Mouse (Mus musculus) midbrain, embryonic 13.5 days (tissue): Measurements from ENCODE around the gene Grik2. TPM values are rescaled to one million over a fixed set of nuclear protein-coding genes. Genes with fewer than 3 reads are reported as not detected.
A peak's percentile ranks its signal among the peaks of the same experiment; 100 is the strongest.
"Not testable (repeated sequence)": the region's sequence is repeated elsewhere in the genome, so short reads cannot be mapped to it uniquely, and the experiment has no call there.

ENCODE experiments used
- ATAC-seq: fragments of 200-750 bp; cut with Nextera tagmentation; 2 replicates; pipeline ENCODE4 v1.8.0; 2017; ENCODE audit warnings: mild to moderate bottlenecking, moderate TSS enrichment, moderate library complexity
- H3K27ac ChIP-seq: fragments of 300-500 bp; sonication (generic); 2 replicates; pipeline ENCODE4 v1.5.1; 2015; ENCODE audit warnings: inconsistent platforms, mild to moderate bottlenecking, moderate library complexity
- H3K27me3 ChIP-seq: fragments of 300-500 bp; sonication (generic); 2 replicates; pipeline ENCODE4 v1.6.1; 2015; ENCODE audit warnings: mild to moderate bottlenecking, inconsistent platforms
- H3K36me3 ChIP-seq: fragments of 300-500 bp; sonication (generic); 2 replicates; pipeline ENCODE4 v1.6.1; 2015; ENCODE audit warnings: mild to moderate bottlenecking, inconsistent platforms
- H3K4me1 ChIP-seq: fragments of 300-500 bp; sonication (generic); replicated peaks from 2 replicates; pipeline ENCODE4 v1.6.1; 2015; ENCODE audit warnings: inconsistent platforms
- H3K4me2 ChIP-seq: fragments of 300-500 bp; sonication (generic); replicated peaks from 2 replicates; pipeline ENCODE4 v1.6.1; 2015; ENCODE audit warnings: moderate library complexity, mild to moderate bottlenecking, inconsistent platforms
- H3K4me3 ChIP-seq: fragments of 300-500 bp; sonication (generic); replicated peaks from 2 replicates; pipeline ENCODE4 v1.5.1; 2015; ENCODE audit warnings: mild to moderate bottlenecking, inconsistent platforms
- H3K9ac ChIP-seq: fragments of 300-500 bp; sonication (generic); replicated peaks from 2 replicates; pipeline ENCODE4 v1.6.1; 2015; ENCODE audit warnings: mild to moderate bottlenecking, inconsistent platforms
- H3K9me3 ChIP-seq: fragments of 300-500 bp; sonication (generic); 2 replicates; pipeline ENCODE4 v1.6.1; 2016; ENCODE audit warnings: mild to moderate bottlenecking, inconsistent platforms
- WGBS: fragments of 180-500 bp; shearing (Covaris S2); methylation state at CpG from one replicate; pipeline ENCODE4 v1.1.7; 2015; 5-methylcytosine and 5-hydroxymethylcytosine counted together
- polyA plus RNA-seq: library from polyadenylated mRNA; unstranded; fragments of >200 nt; fragmentation: Nextera tagmentation; extraction: Ambion mirVana; gene quantifications from 2 replicates; pipeline ENCODE4 v1.2.1, GENCODE M21; 2015

The Grik2 gene
- polyA plus RNA-seq, 1 experiment from 2014 or later = 31.2 TPM

DNA sequence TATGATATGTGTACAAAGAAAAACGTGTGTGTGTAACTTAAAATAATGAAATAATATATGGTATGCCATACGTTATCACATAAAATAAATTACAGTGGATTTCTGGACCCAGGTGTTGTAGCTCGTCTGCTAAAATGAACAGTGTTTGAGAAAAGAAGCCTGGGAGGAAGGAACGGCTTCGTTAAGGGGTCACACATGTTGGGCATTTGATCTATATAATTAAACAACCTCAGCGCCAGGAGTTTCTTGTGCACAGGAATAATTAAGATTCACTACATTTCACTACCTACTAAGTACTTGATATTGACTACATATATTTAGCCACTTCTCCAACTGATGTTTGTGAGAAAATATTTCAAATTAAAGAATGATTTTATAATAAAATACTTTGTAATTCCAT, 551.2 kb downstream of the Grik2 start:
- 44% methylated on average over 6 of the region's 6 CpGs for WGBS
- not testable (repeated sequence) for ATAC-seq

DNA sequence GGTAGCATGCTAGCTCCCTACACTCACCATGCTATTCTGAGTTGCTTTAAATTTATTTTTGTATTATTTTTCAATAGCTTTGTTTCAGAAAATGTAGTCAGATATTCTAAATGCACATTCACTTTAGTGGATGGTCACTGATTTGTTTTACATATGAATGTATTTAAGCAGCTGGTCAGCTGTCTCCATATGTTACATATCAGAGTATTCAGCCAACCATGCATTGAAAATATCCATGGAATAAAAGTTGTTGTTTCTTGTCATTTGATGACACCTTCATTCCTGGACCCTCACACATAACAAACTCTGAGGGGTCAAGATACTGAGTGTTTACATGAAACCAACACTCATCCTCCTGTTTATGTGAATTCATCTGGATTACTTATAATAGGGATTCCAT, 551.7 kb downstream of the Grik2 start:
- H3K4me1 ChIP-seq, H3K27me3 ChIP-seq, H3K4me2 ChIP-seq, H3K9me3 ChIP-seq, ATAC-seq, H3K4me3 ChIP-seq, H3K27ac ChIP-seq, H3K9ac ChIP-seq, H3K36me3 ChIP-seq: not testable (repeated sequence)

More for the DNA sequence above, 551.2 kb downstream of the Grik2 start:
- H3K9me3 ChIP-seq, H3K9ac ChIP-seq, H3K4me3 ChIP-seq, H3K27me3 ChIP-seq, H3K27ac ChIP-seq, H3K4me1 ChIP-seq, H3K4me2 ChIP-seq, H3K36me3 ChIP-seq: not testable (repeated sequence)

- Histone ChIP-seq H3K27ac (no peak overlapping the region), H3K9ac (no peak overlapping the region), H3K27me3 (no peaks in the 10 kb centered on the region), H3K4me2 (no peak overlapping the region), H3K4me1 (no peaks in the 10 kb centered on the region), H3K9me3 (no peaks in the 10 kb centered on the region), H3K36me3 (no peaks in the 10 kb centered on the region), H3K4me3 (no peak overlapping the region)
- no peak for ATAC-seq
- WGBS = 44% methylated on average over 1 of the region's 1 CpGs
Measured at GRCm38 (mm10) chr10:49220096-49220495, 568.5 kb downstream of the Grik2 start.

GRCm38 (mm10) chr10:49219631-49220030, 568.9 kb downstream of the Grik2 start:
- Histone ChIP-seq H3K4me2 (no peak overlapping the region), H3K27me3 (no peaks in the 10 kb centered on the region), H3K9ac (no peak overlapping the region), H3K9me3 (no peaks in the 10 kb centered on the region), H3K27ac (no peak overlapping the region), H3K4me3 (no peak overlapping the region), H3K36me3 (no peaks in the 10 kb centered on the region), H3K4me1 (no peaks in the 10 kb centered on the region)
- WGBS = 61% methylated on average over 3 of the region's 3 CpGs
- peak; percentile 60; the same call in 1 of the 2 replicates for ATAC-seq

GRCm38 (mm10) chr10:49191773-49192371, 596.7 kb downstream of the Grik2 start:
- no peak for ATAC-seq
- H3K36me3 ChIP-seq = no peaks in the 10 kb centered on the region

GRCm38 (mm10) chr10:49191291-49191690, 597.3 kb downstream of the Grik2 start:
- Histone ChIP-seq H3K36me3 (no peaks in the 10 kb centered on the region), H3K4me2 (no peak overlapping the region), H3K9me3 (no peaks in the 10 kb centered on the region), H3K4me3 (no peak overlapping the region), H3K27me3 (no peaks in the 10 kb centered on the region), H3K9ac (no peak overlapping the region), H3K4me1 (no peaks in the 10 kb centered on the region), H3K27ac (no peak overlapping the region)
- ATAC-seq = no peak
- WGBS = 79% methylated on average over 1 of the region's 1 CpGs

More at GRCm38 (mm10) chr10:49191773-49192371, 596.7 kb downstream of the Grik2 start:
- Histone ChIP-seq H3K27me3 (no peaks in the 10 kb centered on the region), H3K4me3 (no peak overlapping the region), H3K4me1 (no peaks in the 10 kb centered on the region), H3K9me3 (no peaks in the 10 kb centered on the region), H3K27ac (no peak overlapping the region), H3K4me2 (no peak overlapping the region), H3K9ac (no peak overlapping the region)

GRCm38 (mm10) chr10:49154134-49154533, 634.4 kb downstream of the Grik2 start:
- ATAC-seq = no peak
- no peaks in the 10 kb centered on the region for H3K36me3 ChIP-seq
- no peak overlapping the region for H3K4me3 ChIP-seq
- H3K27ac ChIP-seq = no peak overlapping the region
- no peak overlapping the region for H3K4me2 ChIP-seq
- no peaks in the 10 kb centered on the region for H3K9me3 ChIP-seq
- no peaks in the 10 kb centered on the region for H3K27me3 ChIP-seq
- WGBS = 63% methylated on average over 4 of the region's 4 CpGs
- H3K9ac ChIP-seq = no peak overlapping the region
- no peaks in the 10 kb centered on the region for H3K4me1 ChIP-seq

DNA sequence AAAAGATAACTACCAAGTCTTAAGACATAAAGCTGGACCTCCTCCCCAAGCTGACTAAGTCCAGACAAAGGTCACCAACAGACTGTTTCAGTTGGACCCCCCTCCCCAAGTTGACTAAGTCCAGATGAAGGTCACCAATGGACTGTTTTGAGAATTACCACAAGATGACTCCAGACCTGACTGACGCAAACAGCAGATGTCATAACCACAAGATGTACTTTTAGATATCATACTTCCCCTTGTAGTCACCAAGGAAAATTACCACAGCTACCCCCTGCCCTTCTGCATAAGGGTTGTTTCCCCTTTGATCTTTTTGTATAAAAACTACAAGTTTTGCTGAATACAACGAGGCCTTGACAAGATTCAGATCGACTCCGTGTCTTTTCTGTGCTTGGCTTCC, 637.1 kb downstream of the Grik2 start:
- not testable (repeated sequence) for H3K4me1 ChIP-seq, ATAC-seq, H3K36me3 ChIP-seq, H3K9me3 ChIP-seq, H3K4me3 ChIP-seq, H3K4me2 ChIP-seq, H3K9ac ChIP-seq, H3K27ac ChIP-seq, H3K27me3 ChIP-seq
- 95% methylated on average over 4 of the region's 4 CpGs for WGBS

DNA sequence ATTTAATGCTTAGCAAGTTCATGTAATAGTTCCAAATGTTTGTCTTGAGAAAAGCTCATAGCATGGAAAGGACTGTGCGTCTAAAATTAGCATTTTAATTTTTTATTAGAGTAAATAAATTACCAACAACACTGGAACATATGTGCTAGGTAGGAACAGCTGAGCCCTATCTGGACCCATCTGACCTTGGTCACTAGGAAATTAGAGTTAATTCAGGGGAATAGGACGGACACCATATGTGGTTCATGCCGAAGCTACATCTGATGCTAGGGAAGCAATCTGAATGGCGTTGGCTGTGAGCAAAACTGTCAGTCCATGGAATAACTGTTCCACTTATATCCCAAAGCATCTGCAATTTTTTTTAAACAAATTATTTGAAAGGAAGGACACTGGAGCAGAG, 638.9 kb downstream of the Grik2 start:
- H3K9me3 ChIP-seq = no peaks in the 10 kb centered on the region
- no peaks in the 10 kb centered on the region for H3K27me3 ChIP-seq
- no peak overlapping the region for H3K4me2 ChIP-seq
- 69% methylated on average over 4 of the region's 4 CpGs for WGBS
- ATAC-seq = 0 out of 2 replicates have a peak, but pooled peaks have one; percentile 40
- no peak overlapping the region for H3K27ac ChIP-seq
- H3K36me3 ChIP-seq = no peaks in the 10 kb centered on the region
- H3K4me1 ChIP-seq = no peaks in the 10 kb centered on the region
- H3K4me3 ChIP-seq = no peak overlapping the region
- H3K9ac ChIP-seq = no peak overlapping the region

DNA sequence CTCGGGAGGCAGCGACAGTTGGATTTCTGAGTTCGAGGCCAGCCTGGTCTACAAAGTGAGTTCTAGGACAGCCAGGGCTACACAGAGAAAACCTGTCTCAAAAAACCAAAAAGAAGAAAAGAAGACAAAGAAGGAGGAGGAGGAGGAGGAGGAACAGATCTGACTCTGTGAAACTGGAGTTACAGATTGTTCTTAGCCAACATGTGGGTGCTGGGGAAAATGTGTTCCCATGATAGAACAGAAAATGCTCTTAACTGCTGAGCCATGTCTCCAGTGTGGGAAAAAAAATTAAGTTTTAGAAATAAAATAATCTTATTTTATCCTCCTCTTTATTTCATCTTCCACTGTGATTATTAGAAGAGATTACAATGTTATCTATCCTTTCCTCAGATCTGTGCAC, 645.9 kb downstream of the Grik2 start:
- ATAC-seq = no peak
- no peak overlapping the region for H3K4me2 ChIP-seq
- H3K36me3 ChIP-seq = no peaks in the 10 kb centered on the region
- no peak overlapping the region for H3K4me3 ChIP-seq
- H3K9ac ChIP-seq = no peak overlapping the region
- 90% methylated on average over 3 of the region's 3 CpGs for WGBS
- H3K4me1 ChIP-seq = no peaks in the 10 kb centered on the region
- no peak overlapping the region for H3K27ac ChIP-seq
- no peaks in the 10 kb centered on the region for H3K9me3 ChIP-seq
- no peaks in the 10 kb centered on the region for H3K27me3 ChIP-seq

DNA sequence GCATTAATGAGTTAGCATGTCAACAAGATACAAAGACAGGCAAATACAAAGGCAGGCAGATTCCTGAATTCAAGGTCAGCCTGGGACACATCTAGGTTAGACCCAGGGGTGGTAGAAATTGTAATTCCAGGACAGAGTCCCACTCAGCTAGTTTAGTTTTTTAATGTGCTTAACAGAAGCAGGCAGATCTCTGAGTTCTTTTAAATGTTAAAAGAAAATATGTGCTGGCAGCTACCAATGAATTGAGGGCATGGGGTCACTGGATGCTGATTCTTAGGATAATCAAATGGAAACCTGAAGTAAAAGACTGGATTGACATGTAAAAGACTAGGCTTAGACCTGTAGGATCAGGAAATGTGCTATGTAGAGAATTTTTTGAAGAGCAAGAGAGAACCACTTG, 651.8 kb downstream of the Grik2 start:
- Histone ChIP-seq H3K27ac (no peak overlapping the region), H3K9me3 (no peaks in the 10 kb centered on the region), H3K4me3 (no peak overlapping the region), H3K36me3 (no peaks in the 10 kb centered on the region), H3K4me2 (no peak overlapping the region), H3K27me3 (no peaks in the 10 kb centered on the region), H3K9ac (no peak overlapping the region), H3K4me1 (no peaks in the 10 kb centered on the region)
- no peak for ATAC-seq

GRCm38 (mm10) chr10:49131311-49131710, 657.3 kb downstream of the Grik2 start:
- ATAC-seq = peak; percentile 70; the same call in 1 of the 2 replicates
- no peaks in the 10 kb centered on the region for H3K36me3 ChIP-seq
- no peaks in the 10 kb centered on the region for H3K4me1 ChIP-seq
- no peaks in the 10 kb centered on the region for H3K9me3 ChIP-seq
- no peak overlapping the region for H3K4me3 ChIP-seq
- H3K9ac ChIP-seq = no peak overlapping the region
- no peak overlapping the region for H3K4me2 ChIP-seq
- H3K27ac ChIP-seq = no peak overlapping the region
- H3K27me3 ChIP-seq = no peaks in the 10 kb centered on the region
- WGBS = 11% methylated on average over 1 of the region's 1 CpGs

DNA sequence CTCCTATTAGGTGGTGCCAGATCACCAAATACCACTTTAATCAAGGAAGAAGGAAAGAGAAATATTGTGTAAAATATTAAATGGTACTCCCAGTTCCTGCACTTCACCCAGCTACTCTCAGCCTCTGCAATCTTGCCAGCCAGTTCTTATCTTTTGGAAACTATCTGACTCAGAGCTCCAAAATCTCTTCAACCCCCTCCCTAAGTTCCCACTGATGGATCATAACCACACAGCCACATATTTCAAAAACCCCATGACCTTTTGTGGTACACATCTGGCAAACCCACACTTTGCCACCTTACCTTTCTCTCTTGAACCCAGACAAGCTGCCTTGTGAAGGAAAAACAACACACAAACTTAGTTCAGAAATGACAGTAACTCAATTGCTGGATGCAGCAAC, 738.2 kb downstream of the Grik2 start:
- H3K27me3 ChIP-seq = no peaks in the 10 kb centered on the region
- no peaks in the 10 kb centered on the region for H3K9me3 ChIP-seq
- no peak for ATAC-seq
- no peak overlapping the region for H3K4me3 ChIP-seq
- no peak overlapping the region for H3K4me2 ChIP-seq
- H3K4me1 ChIP-seq = no peaks in the 10 kb centered on the region
- no peak overlapping the region for H3K27ac ChIP-seq
- H3K36me3 ChIP-seq = no peaks in the 10 kb centered on the region
- no peak overlapping the region for H3K9ac ChIP-seq
